In the genomic region with DNA sequence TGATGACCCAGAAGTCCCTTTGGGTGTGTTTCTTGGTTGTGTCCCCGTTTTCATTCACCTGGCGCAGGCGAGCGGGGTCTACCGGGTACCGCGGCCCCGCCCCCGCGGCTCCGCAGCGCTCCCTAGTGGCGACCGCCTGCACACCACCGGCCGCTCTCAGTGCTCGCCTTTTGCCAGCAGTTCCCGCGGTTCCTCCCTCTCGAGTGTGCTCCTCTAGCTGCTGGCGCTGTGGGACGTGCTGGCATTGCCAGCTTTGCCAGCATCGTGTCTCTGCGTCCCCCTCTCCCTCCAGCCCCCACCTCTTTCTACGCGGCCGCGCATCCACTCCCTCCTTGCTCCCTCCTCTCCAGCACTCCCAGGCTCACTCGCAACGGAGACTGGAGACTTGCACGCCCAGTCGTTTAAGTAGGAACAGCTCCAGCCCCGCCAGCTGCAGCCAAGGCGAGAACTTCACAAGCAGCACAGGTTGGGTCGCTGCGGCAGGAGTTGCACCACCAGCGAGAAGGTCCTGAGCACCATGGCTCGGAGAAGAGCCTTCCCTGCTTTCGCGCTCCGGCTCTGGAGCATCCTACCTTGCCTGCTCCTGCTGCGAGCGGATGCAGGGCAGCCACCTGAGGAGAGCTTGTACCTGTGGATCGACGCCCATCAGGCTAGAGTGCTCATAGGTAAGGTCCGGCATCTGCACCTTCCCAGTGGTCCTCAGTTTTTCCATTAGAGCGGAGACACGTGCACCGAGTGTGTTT, we compare ENCODE assay signal across 8 mouse cellular contexts. TPM values are rescaled to one million over a fixed set of nuclear protein-coding genes. Genes with fewer than 3 reads are reported as not detected.
A peak's percentile ranks its signal among the peaks of the same experiment; 100 is the strongest.
DNase-seq lines count a peak whose midpoint lies in the region; ATAC-seq and TF ChIP-seq lines count a peak whose summit lies in the region.

Gene Wif1, plus strand, starts transcription at position 135 of the 743 bp plus-strand sequence.

- H3K27ac ChIP-seq in embryonic facial prominence, embryonic 12.5 days, result no peak within 1 kb of the TSS
- no peak within 1 kb of the TSS for H3K27ac ChIP-seq in liver, embryonic 11.5 days (ENCODE audit: low read depth, low read length)

- no peak within 1 kb of the TSS for H3ac ChIP-seq in myocyte (ENCODE audit: control insufficient read depth, insufficient read length)

- under 1% methylated on average over 49 of the region's 49 CpGs for WGBS in embryonic facial prominence, embryonic 12.5 days
- 2% methylated on average over 45 of the region's 49 CpGs for WGBS in liver, embryonic 11.5 days

- H3K27me3 ChIP-seq in embryonic facial prominence, embryonic 12.5 days, result no peaks in the 10 kb centered on the region
- peaks cover 18% of the 10 kb centered on the region for H3K27me3 ChIP-seq in liver, embryonic 11.5 days (replicated peaks; ENCODE audit: control insufficient read depth, insufficient read depth, low read length)
- peaks cover 26% of the 10 kb centered on the region for H3K27me3 ChIP-seq in myocyte (ENCODE audit: control insufficient read depth, insufficient read depth, insufficient read length)

- no peak for TF ChIP-seq POLR2A in myocyte (IDR thresholded peaks at IDR 0.05; ENCODE audit: insufficient read length, low read depth)

- peak within 1 kb of the TSS; percentile 48 for H3K4me3 ChIP-seq in embryonic facial prominence, embryonic 12.5 days
- H3K4me3 ChIP-seq in liver, embryonic 11.5 days (ENCODE audit: low read depth, low read length), result peak within 1 kb of the TSS; percentile 62
- peak within 1 kb of the TSS; percentile 16 for H3K4me3 ChIP-seq in myocyte

- peak within 1 kb of the TSS; percentile 76 for H3K4me2 ChIP-seq in embryonic facial prominence, embryonic 12.5 days (replicated peaks)
- peak within 1 kb of the TSS; percentile 85 for H3K4me2 ChIP-seq in liver, embryonic 11.5 days
- H3K4me2 ChIP-seq in myocyte (ENCODE audit: low read depth), result peak within 1 kb of the TSS; percentile 94

- ATAC-seq in embryonic facial prominence, embryonic 12.5 days (ENCODE audit: insufficient number of reproducible peaks, insufficient read depth, low FRiP score, low TSS enrichment), result peak; percentile 90
- peak; percentile 91 for ATAC-seq in liver, embryonic 11.5 days (replicated peaks; ENCODE audit: low FRiP score)

- no peaks in the 10 kb centered on the region for H3K36me3 ChIP-seq in embryonic facial prominence, embryonic 12.5 days
- H3K36me3 ChIP-seq in liver, embryonic 11.5 days (ENCODE audit: control insufficient read depth, insufficient read depth, low read length), result no peaks in the 10 kb centered on the region
- no peaks in the 10 kb centered on the region for H3K36me3 ChIP-seq in myocyte (ENCODE audit: control insufficient read depth, insufficient read depth)

- peak; percentile 80 for DNase-seq in A20 (ENCODE audit: low read depth, low spot score)
- DNase-seq in adrenal gland, postnatal 25 days, result peak; percentile 86
- DNase-seq in heart, adult 8-10 months (ENCODE audit: low spot score), result peak; percentile 35
- DNase-seq in kidney, adult 8-10 months, result peak; percentile 43 to 66
- peak; percentile 80 for DNase-seq in liver, embryonic 11.5 days (ENCODE audit: low spot score)
- peak; percentile 32 to 41 for DNase-seq in spleen, postnatal 36 days (ENCODE audit: low spot score in 2 of 2)

- H3K9ac ChIP-seq in embryonic facial prominence, embryonic 12.5 days, result peak within 1 kb of the TSS; percentile 47
- 0 out of 2 replicates have a peak within 1 kb of the TSS, but pooled peaks have one; percentile 20 for H3K9ac ChIP-seq in liver, embryonic 11.5 days (ENCODE audit: low read depth, low read length)

- peaks cover 4% of the 10 kb centered on the region; the same call in 1 of the 2 replicates for H3K4me1 ChIP-seq in embryonic facial prominence, embryonic 12.5 days
- H3K4me1 ChIP-seq in liver, embryonic 11.5 days (replicated peaks; ENCODE audit: control insufficient read depth, insufficient read depth, low read length), result peaks cover 5% of the 10 kb centered on the region

- H3K9me3 ChIP-seq in embryonic facial prominence, embryonic 12.5 days, result no peaks in the 10 kb centered on the region
- H3K9me3 ChIP-seq in liver, embryonic 11.5 days (ENCODE audit: control insufficient read depth, low read length), result no peaks in the 10 kb centered on the region

- H3K79me2 ChIP-seq in myocyte (ENCODE audit: control insufficient read depth, insufficient read depth), result no peaks in the 10 kb centered on the region

TF ChIP-seq in myocyte, 11 proteins besides CTCF, POLR2A, EP300 and RAD21:
- TF ChIP-seq MYOG (IDR thresholded peaks at IDR 0.05; ENCODE audit: control insufficient read depth in 1 of 3, insufficient read depth in 1 of 3, insufficient read length in 2 of 3, low read depth in 2 of 3) (peak in 1 of 3 experiments; percentile 29), E2F4 (IDR thresholded peaks at IDR 0.05; ENCODE audit: insufficient read depth) (no peak), MAX (IDR thresholded peaks at IDR 0.05; ENCODE audit: low read depth) (no peak), TCF3 (IDR thresholded peaks at IDR 0.05; ENCODE audit: insufficient read length, low read depth) (no peak), SRF (IDR thresholded peaks at IDR 0.05; ENCODE audit: control insufficient read depth, insufficient read length, low read depth) (no peak), USF1 (IDR thresholded peaks at IDR 0.05; ENCODE audit: low read depth) (no peak), REST (IDR thresholded peaks at IDR 0.05; ENCODE audit: insufficient read depth, insufficient read length) (no peak), POLR2AphosphoS2 (IDR thresholded peaks at IDR 0.05; ENCODE audit: insufficient read length, low read depth) (no peak)

RNA-seq across cellular contexts. Expression of gene Wif1, which starts in this region (rescaled TPM):
- total RNA-seq in adrenal gland, postnatal 25 days (2021), result 0.18 TPM in 1 of 2 replicates, not detected in the other
- 20.9 and 23.8 TPM in 2 replicates for polyA plus RNA-seq in embryonic facial prominence, embryonic 12.5 days (2016; fragmentation: Nextera tagmentation; extraction: Ambion mirVana)
- total RNA-seq in heart, adult 8-10 months (2022), result 1 to 10 TPM; 2.2 to 5.2 (median 3.0) TPM
- 1.8 and 2.5 TPM in 2 replicates for polyA plus RNA-seq in liver, embryonic 11.5 days (2014; fragmentation: Nextera tagmentation; extraction: Ambion mirVana)
- polyA plus RNA-seq in myocyte (2012; fragmentation: generic; extraction: Trizol), result 0.08 TPM

Comparison
In these comparisons a context has a peak if more than half of its experiments do, and no peak if none do; other contexts are left out.
1. Peak in DNase-seq in adrenal gland, postnatal 25 days; RNA of the gene not detected or under 1 TPM.
2. DNase-seq: peak in every context shown above with its lines; median percentile 86 in adrenal gland, postnatal 25 days; 80 in A20; 80 in liver, embryonic 11.5 days; 54 in kidney, adult 8-10 months; 36 in spleen, postnatal 36 days; 35 in heart, adult 8-10 months.